Mouse (Mus musculus) lung, embryonic 16.5 days (tissue): Measurements from ENCODE around the gene Slc5a11. TPM values are rescaled to one million over a fixed set of nuclear protein-coding genes. Genes with fewer than 3 reads are reported as not detected.

Experiments used
- ATAC-seq: fragments of 200-750 bp; cut with Nextera tagmentation; 2 replicates; pipeline ENCODE4 v1.8.0; 2017; ENCODE audit warnings: low read depth, mild to moderate bottlenecking, moderate library complexity
- H3K27ac ChIP-seq: fragments of 300-500 bp; sonication (generic); 2 replicates; pipeline ENCODE4 v1.5.1; 2014; ENCODE audit warnings: mild to moderate bottlenecking, control low read depth, low read length
- H3K27me3 ChIP-seq: fragments of 300-500 bp; sonication (generic); 2 replicates; pipeline ENCODE4 v1.6.1; 2014; ENCODE audit warnings: low read depth, low read length, mixed read lengths; ENCODE audit not compliant: control insufficient read depth, insufficient read depth
- H3K36me3 ChIP-seq: fragments of 300-500 bp; sonication (generic); 2 replicates; pipeline ENCODE4 v1.6.1; 2014; ENCODE audit warnings: low read length; ENCODE audit not compliant: control insufficient read depth, insufficient read depth
- H3K4me1 ChIP-seq: fragments of 300-500 bp; sonication (generic); replicated peaks from 2 replicates; pipeline ENCODE4 v1.6.1; 2014; ENCODE audit warnings: low read length, mixed read lengths; ENCODE audit not compliant: control insufficient read depth, insufficient read depth
- H3K4me2 ChIP-seq: fragments of 300-500 bp; sonication (generic); 2 replicates; pipeline ENCODE4 v1.6.1; 2014; ENCODE audit warnings: low read depth, low read length, control low read depth
- H3K4me3 ChIP-seq: fragments of 300-500 bp; sonication (generic); 2 replicates; pipeline ENCODE4 v1.5.1; 2014; ENCODE audit warnings: mild to moderate bottlenecking, low read length, control low read depth
- H3K9ac ChIP-seq: fragments of 300-500 bp; sonication (generic); 2 replicates; pipeline ENCODE4 v1.6.1; 2014; ENCODE audit warnings: low read length, control low read depth
- H3K9me3 ChIP-seq: fragments of 300-500 bp; sonication (generic); 2 replicates; pipeline ENCODE4 v1.6.1; 2016; ENCODE audit warnings: low read length; ENCODE audit not compliant: control insufficient read depth
- WGBS: fragments of 180-500 bp; shearing (Covaris S2); extraction: QIAGEN DNeasy Blood & Tissue Kit; methylation state at CpG from one replicate; pipeline ENCODE4 v1.1.7; 2014; 5-methylcytosine and 5-hydroxymethylcytosine counted together
- polyA plus RNA-seq: library from polyadenylated mRNA; unstranded; fragments of >200 nt; fragmentation: Nextera tagmentation; extraction: Ambion mirVana; gene quantifications from 2 replicates; pipeline ENCODE4 v1.2.1, GENCODE M21; 2015

The Slc5a11 gene
- polyA plus RNA-seq, 1 experiment from 2014 or later, result 0.28 TPM

DNA sequence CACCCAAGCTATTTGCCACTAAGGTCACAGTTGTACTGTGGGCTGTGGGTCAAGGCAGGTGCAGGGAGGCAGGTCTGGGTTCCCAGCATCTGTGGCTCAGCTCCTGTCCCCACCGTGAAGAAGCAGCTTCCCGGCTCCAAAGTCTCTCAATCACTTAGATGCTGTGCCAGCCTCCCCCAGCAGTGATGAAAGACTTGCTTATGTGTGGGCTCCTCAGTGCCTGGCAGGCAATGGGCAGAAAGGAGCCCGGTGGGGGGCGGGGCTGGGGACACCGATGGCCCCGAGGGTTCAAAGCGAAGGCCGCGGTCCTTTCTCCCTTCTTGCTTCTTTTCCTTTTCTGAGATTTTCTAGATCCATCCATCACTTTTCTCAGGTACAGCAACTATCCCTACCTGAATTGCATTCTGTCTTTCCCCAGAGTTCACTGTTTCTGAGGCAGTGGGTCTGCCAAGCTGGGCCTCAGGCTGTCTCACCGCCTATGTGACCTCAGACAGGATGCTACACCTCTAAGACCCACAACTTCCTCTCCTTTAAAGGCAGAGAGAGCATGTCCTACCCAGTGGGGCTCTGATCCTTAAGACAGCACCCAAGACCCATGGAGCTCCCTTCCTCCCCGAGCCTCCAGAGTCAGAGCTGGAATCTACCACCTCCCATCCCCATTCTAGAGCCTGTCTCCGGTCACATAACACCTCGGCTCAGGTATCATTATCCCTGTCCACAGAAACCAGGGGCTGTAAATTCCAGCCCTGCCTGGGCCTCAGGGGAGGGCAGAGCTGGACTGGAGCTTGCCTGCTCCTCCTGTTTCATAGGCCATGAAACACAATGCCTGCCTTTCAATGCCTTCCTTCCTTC, 5.4 kb downstream of the Slc5a11 start:
- no peak for ATAC-seq
- no peak overlapping the region for H3K27ac ChIP-seq
- H3K27me3 ChIP-seq, result no peaks in the 10 kb centered on the region
- no peaks in the 10 kb centered on the region for H3K4me1 ChIP-seq
- WGBS, result 67% methylated on average over 13 of the region's 13 CpGs
- H3K9me3 ChIP-seq, result no peaks in the 10 kb centered on the region
- H3K36me3 ChIP-seq, result no peaks in the 10 kb centered on the region
- no peak overlapping the region for H3K9ac ChIP-seq
- H3K4me2 ChIP-seq, result no peak overlapping the region
- H3K4me3 ChIP-seq, result no peak overlapping the region

DNA sequence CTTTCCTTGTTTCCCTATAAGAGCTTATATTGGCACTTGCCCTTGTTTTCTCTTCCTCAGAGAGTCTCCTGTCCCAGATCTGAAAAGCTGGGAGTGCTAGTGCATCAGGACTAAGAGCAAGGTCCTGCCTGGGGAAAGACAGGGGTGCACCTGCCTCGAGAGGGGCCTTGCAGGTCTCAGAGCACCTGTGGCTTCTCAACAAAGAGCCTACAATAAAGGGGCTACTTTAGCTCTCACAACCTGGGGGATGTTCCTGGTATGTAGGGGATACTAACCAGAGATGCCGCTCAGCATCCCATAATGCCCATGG, 6.0 kb downstream of the Slc5a11 start:
- H3K4me1 ChIP-seq, result no peaks in the 10 kb centered on the region
- no peak overlapping the region for H3K4me3 ChIP-seq
- no peak for ATAC-seq
- H3K27me3 ChIP-seq, result no peaks in the 10 kb centered on the region
- H3K27ac ChIP-seq, result no peak overlapping the region
- H3K9ac ChIP-seq, result no peak overlapping the region
- WGBS, result 67% methylated on average over 2 of the region's 2 CpGs
- H3K4me2 ChIP-seq, result no peak overlapping the region
- no peaks in the 10 kb centered on the region for H3K9me3 ChIP-seq
- no peaks in the 10 kb centered on the region for H3K36me3 ChIP-seq

DNA sequence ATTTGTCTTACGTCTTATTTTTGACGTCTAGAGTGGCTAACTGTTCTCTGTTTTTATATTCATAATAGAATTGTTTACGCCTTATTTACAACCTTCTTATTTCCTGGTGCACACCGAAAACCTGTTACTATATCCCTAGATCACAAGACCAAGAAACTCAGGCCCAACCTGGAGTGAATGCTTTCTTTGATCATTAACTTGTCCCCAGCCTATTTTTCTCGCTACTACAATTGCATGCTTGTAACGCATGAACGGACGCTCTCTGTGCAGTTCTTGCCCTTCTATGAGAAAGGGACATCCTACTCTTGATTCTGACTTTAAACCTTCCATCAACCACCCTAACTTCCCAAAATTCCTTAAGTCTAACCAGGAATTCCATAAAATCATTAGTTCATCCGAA, 9.5 kb downstream of the Slc5a11 start:
- no peak overlapping the region for H3K9ac ChIP-seq
- no peaks in the 10 kb centered on the region for H3K27me3 ChIP-seq
- H3K36me3 ChIP-seq, result no peaks in the 10 kb centered on the region
- no peak overlapping the region for H3K27ac ChIP-seq
- no peaks in the 10 kb centered on the region for H3K4me1 ChIP-seq
- no peak for ATAC-seq
- no peak overlapping the region for H3K4me3 ChIP-seq
- H3K4me2 ChIP-seq, result no peak overlapping the region
- 70% methylated on average over 9 of the region's 9 CpGs for WGBS
- H3K9me3 ChIP-seq, result no peaks in the 10 kb centered on the region

DNA sequence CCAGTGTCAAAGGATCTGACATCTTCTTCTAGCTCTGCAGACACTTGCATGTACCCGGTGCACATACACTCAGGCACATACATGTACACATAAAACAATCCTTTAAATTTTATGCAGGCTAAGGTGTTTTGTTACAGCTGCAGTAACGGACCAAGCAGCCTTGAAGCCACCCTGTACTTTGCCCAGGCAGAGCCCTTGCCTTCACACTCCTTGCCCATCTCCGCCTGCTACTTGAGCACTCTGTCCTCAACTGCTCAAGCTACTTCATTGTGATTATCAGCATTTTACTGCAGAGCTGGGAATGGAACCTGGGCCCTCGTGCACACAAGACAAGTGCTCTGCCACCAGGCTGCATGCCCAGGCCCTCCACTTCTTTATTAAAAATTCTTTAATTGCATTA, 10.6 kb downstream of the Slc5a11 start:
- ATAC-seq, result no peak
- Histone ChIP-seq H3K4me3 (no peak overlapping the region), H3K9me3 (no peaks in the 10 kb centered on the region), H3K27me3 (no peaks in the 10 kb centered on the region), H3K4me1 (no peaks in the 10 kb centered on the region), H3K4me2 (no peak overlapping the region), H3K9ac (no peak overlapping the region), H3K36me3 (no peaks in the 10 kb centered on the region), H3K27ac (no peak overlapping the region)
- 62% methylated on average over 4 of the region's 4 CpGs for WGBS

DNA sequence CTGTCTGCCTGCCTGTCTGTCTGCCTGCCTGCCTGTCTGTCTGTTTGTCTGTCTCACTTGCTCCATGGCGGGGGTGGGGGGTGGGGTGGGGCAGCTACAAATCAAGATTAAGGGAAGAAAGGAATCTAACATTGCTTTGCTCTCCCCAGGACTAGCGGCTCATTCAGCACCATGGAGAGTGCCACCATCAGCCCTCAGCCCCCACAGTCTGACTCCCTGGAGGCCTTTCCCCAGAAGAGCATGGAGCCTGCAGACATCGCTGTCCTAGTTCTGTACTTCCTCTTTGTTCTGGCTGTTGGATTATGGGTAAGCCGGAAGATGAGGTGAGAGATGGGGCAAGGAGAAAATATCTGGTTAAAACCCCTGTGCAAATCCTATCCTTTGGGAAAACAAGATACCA, 20.9 kb downstream of the Slc5a11 start:
- Histone ChIP-seq H3K27ac (no peak overlapping the region), H3K36me3 (no peaks in the 10 kb centered on the region), H3K27me3 (no peaks in the 10 kb centered on the region), H3K9me3 (no peaks in the 10 kb centered on the region), H3K4me2 (no peak overlapping the region), H3K4me3 (no peak overlapping the region), H3K4me1 (no peaks in the 10 kb centered on the region), H3K9ac (no peak overlapping the region)
- no peak for ATAC-seq
- WGBS, result 21% methylated on average over 4 of the region's 4 CpGs

DNA sequence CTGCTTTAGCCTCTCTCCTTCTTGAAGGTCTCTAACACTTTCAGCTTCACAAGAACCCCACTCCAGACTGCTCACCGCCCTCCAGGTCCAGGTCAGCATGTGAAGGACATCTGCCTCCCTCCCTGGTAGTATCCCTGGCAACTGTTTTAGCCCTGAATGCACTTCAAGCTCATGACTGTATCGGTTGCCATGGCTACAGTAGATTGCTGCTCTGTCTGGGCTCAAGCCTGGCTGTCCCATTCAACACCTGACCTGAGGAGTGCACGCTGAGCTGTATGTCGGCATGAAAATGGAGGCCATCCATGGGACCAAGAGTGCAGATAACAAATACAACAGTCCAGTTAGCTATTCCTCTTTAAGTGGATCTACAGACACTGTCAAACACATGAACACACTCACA, 24.0 kb downstream of the Slc5a11 start:
- no peak for ATAC-seq
- 65% methylated on average over 4 of the region's 4 CpGs for WGBS
- Histone ChIP-seq H3K4me3 (no peak overlapping the region), H3K27ac (no peak overlapping the region), H3K4me2 (no peak overlapping the region), H3K27me3 (no peaks in the 10 kb centered on the region), H3K9ac (no peak overlapping the region), H3K9me3 (no peaks in the 10 kb centered on the region), H3K36me3 (no peaks in the 10 kb centered on the region), H3K4me1 (no peaks in the 10 kb centered on the region)

DNA sequence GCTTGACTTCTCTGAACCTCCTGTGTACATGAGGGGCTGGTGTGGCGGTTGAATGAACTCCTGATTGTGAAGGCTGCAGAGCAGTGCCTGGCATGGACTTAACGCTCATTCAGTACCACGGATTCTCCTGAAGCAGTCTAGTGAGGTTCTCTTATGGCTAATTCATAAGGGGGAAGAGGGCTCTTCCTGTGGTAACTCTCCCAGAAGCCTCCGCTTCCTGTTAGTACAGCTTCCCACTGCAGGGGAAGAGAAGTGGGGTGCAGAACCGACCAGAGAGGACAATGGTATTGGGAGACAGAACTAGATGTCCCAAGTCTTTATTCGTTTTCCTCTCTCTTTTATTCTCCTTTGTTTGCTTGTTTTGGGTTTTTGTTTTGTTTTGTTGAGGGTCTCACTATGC, 25.5 kb downstream of the Slc5a11 start:
- 57% methylated on average over 6 of the region's 6 CpGs for WGBS
- Histone ChIP-seq H3K27ac (no peak overlapping the region), H3K27me3 (no peaks in the 10 kb centered on the region), H3K9ac (no peak overlapping the region), H3K4me3 (no peak overlapping the region), H3K4me2 (no peak overlapping the region), H3K36me3 (no peaks in the 10 kb centered on the region), H3K4me1 (no peaks in the 10 kb centered on the region), H3K9me3 (no peaks in the 10 kb centered on the region)
- no peak for ATAC-seq

DNA sequence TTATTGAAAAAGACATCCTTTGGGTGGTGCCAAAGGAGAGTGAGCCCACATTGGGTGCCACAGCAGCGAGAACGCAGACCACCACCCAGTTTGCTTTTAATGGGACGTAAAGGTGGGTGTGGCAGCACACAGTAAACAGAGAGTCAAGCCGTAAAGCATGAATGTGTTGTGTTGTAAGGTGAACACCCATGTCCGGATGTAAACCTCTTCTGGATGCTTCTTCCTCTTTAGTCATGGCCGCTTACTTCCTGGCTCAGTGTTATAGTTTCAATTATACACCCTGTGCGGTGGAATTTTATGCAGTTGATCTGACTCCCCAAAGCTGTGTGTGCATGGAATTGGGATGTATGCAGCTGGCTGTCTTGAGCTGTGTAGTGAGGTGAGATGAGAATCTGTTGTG, 27.7 kb downstream of the Slc5a11 start:
- Histone ChIP-seq H3K27me3 (no peaks in the 10 kb centered on the region), H3K36me3 (no peaks in the 10 kb centered on the region), H3K4me3 (no peak overlapping the region), H3K4me1 (no peaks in the 10 kb centered on the region), H3K9ac (no peak overlapping the region), H3K4me2 (no peak overlapping the region), H3K9me3 (no peaks in the 10 kb centered on the region), H3K27ac (no peak overlapping the region)
- WGBS, result 83% methylated on average over 7 of the region's 7 CpGs
- no peak for ATAC-seq

DNA sequence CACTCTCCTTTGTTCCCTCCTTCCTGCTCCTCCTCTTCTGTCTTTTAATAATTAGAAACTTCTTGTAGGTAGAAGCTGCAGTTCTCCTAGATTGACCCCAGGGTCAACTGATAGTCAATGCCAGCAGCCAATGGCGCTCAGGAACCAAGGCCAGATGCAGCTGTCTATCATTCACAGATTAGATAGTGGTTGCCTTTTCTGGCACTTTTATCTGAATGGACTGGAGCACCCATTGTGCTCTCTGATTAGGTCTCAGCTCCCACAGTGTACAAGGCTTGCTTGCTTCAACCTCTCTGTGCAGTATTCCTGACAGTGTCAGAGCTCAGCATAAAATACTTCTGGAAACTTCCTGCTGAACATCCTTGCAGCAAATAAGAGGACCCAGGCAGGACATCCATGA, 30.3 kb downstream of the Slc5a11 start:
- no peak overlapping the region for H3K9ac ChIP-seq
- no peak for ATAC-seq
- no peaks in the 10 kb centered on the region for H3K4me1 ChIP-seq
- H3K4me2 ChIP-seq, result no peak overlapping the region
- H3K27me3 ChIP-seq, result no peaks in the 10 kb centered on the region
- H3K27ac ChIP-seq, result no peak overlapping the region
- no peaks in the 10 kb centered on the region for H3K9me3 ChIP-seq
- no peak overlapping the region for H3K4me3 ChIP-seq
- no peaks in the 10 kb centered on the region for H3K36me3 ChIP-seq
- 79% methylated on average over 1 of the region's 1 CpGs for WGBS
